Mouse (Mus musculus) brown adipose tissue, adult 24 weeks (tissue): ENCODE measurements around the gene Kif5a. TPM values are rescaled to one million over a fixed set of nuclear protein-coding genes. Genes with fewer than 3 reads are reported as not detected.

Experiments used
- H3K27ac ChIP-seq: fragments of 200-500 bp; replicated peaks from 2 replicates; pipeline ENCODE4 v1.5.1; 2012; ENCODE audit warnings: low read depth, mild to moderate bottlenecking, low read length
- H3K4me1 ChIP-seq: fragments of 200-500 bp; 2 replicates; pipeline ENCODE4 v1.6.1; 2012; ENCODE audit warnings: low read length, mixed read lengths; ENCODE audit not compliant: control insufficient read depth, insufficient read depth, insufficient read length
- H3K4me3 ChIP-seq: fragments of 200-500 bp; 2 replicates; pipeline ENCODE4 v1.5.1; 2012; ENCODE audit warnings: low read depth, mild to moderate bottlenecking, low read length, moderate library complexity; ENCODE audit not compliant: insufficient read depth
- polyA plus RNA-seq: library from polyadenylated mRNA; stranded (reverse); fragments of >200 nt; gene quantifications from 2 replicates; pipeline ENCODE4 v1.2.4, GENCODE M21; 2012; ENCODE audit not compliant: missing spikeins, insufficient read depth, insufficient read length

Kif5a gene
- polyA plus RNA-seq, 1 experiment: 0.99 TPM

DNA sequence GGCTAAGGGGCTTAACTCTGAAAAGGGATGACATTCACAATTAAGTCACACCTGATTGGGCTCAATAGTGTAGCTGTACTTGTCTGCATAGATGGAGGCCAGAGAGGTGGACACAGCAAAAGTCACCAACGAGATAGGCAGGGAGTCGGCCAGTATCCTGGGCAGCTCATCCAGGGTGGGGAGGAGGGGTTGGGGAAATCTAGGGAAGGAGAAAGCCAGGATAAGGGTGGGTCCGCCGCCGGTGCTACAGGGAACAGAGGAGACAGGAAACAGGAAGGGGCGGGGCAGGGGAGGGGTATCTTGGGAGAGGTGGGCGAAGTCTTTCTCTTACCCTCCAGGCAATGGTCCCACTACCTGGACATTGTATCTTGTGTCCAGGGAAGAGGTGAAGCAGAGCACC lies 86.4 kb downstream of the Kif5a start:
- peaks cover 5% of the 10 kb centered on the region; the same call in 1 of the 2 replicates for H3K4me1 ChIP-seq
- H3K27ac ChIP-seq: no peak overlapping the region
- no peak overlapping the region for H3K4me3 ChIP-seq

GRCm38 (mm10) chr10:127176228-127176627 lies 86.9 kb downstream of the Kif5a start:
- Histone ChIP-seq H3K4me3 (no peak overlapping the region), H3K27ac (no peak overlapping the region), H3K4me1 (peaks cover 5% of the 10 kb centered on the region; the same call in 1 of the 2 replicates)

Other genes with a start within 250 kb of the Kif5a start
- 67.3 and 73.2 TPM in 2 replicates for gene Tsfm, start 232.5 kb downstream of the Kif5a start, polyA plus RNA-seq
- 6.0 and 10.4 TPM in 2 replicates for gene Mettl1, start 221.9 kb downstream of the Kif5a start, polyA plus RNA-seq
- gene Eef1akmt3, start 221.8 kb downstream of the Kif5a start, polyA plus RNA-seq: not detected in 2 replicates
- gene Cyp27b1, start 215.1 kb downstream of the Kif5a start, polyA plus RNA-seq: not detected in 2 replicates
- 0.63 and 0.79 TPM in 2 replicates for gene March9, start 203.2 kb downstream of the Kif5a start, polyA plus RNA-seq
- gene Cdk4, start 199.8 kb downstream of the Kif5a start, polyA plus RNA-seq: 76.7 and 92.9 TPM in 2 replicates
- 56.7 and 71.6 TPM in 2 replicates for gene Tspan31, start 193.1 kb downstream of the Kif5a start, polyA plus RNA-seq
- gene Agap2, start 188.1 kb downstream of the Kif5a start, polyA plus RNA-seq: 0.48 and 1.5 TPM in 2 replicates
- 35.8 and 42.4 TPM in 2 replicates for gene Os9, start 142.2 kb downstream of the Kif5a start, polyA plus RNA-seq
- 0.95 and 1.8 TPM in 2 replicates for gene B4galnt1, start 98.1 kb downstream of the Kif5a start, polyA plus RNA-seq
- gene Slc26a10, start 82.7 kb downstream of the Kif5a start, polyA plus RNA-seq: 1.0 and 4.8 TPM in 2 replicates
- gene Arhgef25, start 73.3 kb downstream of the Kif5a start, polyA plus RNA-seq: 2.0 and 4.0 TPM in 2 replicates
- gene Dtx3, start 67.6 kb downstream of the Kif5a start, polyA plus RNA-seq: 5.0 and 5.8 TPM in 2 replicates
- gene Pip4k2c, start 51.8 kb downstream of the Kif5a start, polyA plus RNA-seq: 15.4 and 18.5 TPM in 2 replicates
- gene Dctn2, start 3.0 kb upstream of the Kif5a start, polyA plus RNA-seq: 100 and 102 TPM in 2 replicates
- gene Mbd6, start 25.7 kb upstream of the Kif5a start, polyA plus RNA-seq: 15.9 and 18.4 TPM in 2 replicates
- gene Mars, start 48.4 kb upstream of the Kif5a start, polyA plus RNA-seq: 51.3 and 67.4 TPM in 2 replicates
- gene Arhgap9, start 58.6 kb upstream of the Kif5a start, polyA plus RNA-seq: 0.87 and 1.9 TPM in 2 replicates
- 0.79 TPM in 1 of 2 replicates, not detected in the other for gene Gli1, start 78.6 kb upstream of the Kif5a start, polyA plus RNA-seq
- not detected in 2 replicates for gene Inhbe, start 91.1 kb upstream of the Kif5a start, polyA plus RNA-seq
- not detected in 2 replicates for gene Inhbc, start 107.1 kb upstream of the Kif5a start, polyA plus RNA-seq
- 70.7 and 78.5 TPM in 2 replicates for gene R3hdm2, start 117.0 kb upstream of the Kif5a start, polyA plus RNA-seq
- 3.8 and 4.8 TPM in 2 replicates for gene Stac3, start 238.3 kb upstream of the Kif5a start, polyA plus RNA-seq